Mouse (Mus musculus) induced T-regulatory cell, adult 2 months (primary cell): Measurements from ENCODE around the gene Bcl2a1a.
"Not testable (repeated sequence)": the region's sequence is repeated elsewhere in the genome, so short reads cannot be mapped to it uniquely, and the experiment has no call there.

Experiments used
- DNase-seq: peaks from one replicate; pipeline ENCODE4 v3.0.0-alpha.2; 2012; ENCODE audit warnings: low read depth

Bcl2a1a gene

GRCm38 (mm10) chr9:88956670-88957153, at the start of gene Bcl2a1a:
Gene Bcl2a1a, plus strand, starts transcription at chr9:88956900.
- not testable (repeated sequence) for DNase-seq

GRCm38 (mm10) chr9:88916576-88916975, 40.1 kb upstream of the Bcl2a1a start:
- DNase-seq, result not testable (repeated sequence)

GRCm38 (mm10) chr9:88938312-88938711, 18.4 kb upstream of the Bcl2a1a start:
- DNase-seq, result not testable (repeated sequence)

GRCm38 (mm10) chr9:88951466-88951865, 5.2 kb upstream of the Bcl2a1a start:
- DNase-seq, result not testable (repeated sequence)

GRCm38 (mm10) chr9:88953151-88953550, 3.5 kb upstream of the Bcl2a1a start:
- DNase-seq, result not testable (repeated sequence)

- DNase-seq, result not testable (repeated sequence)
Observed at GRCm38 (mm10) chr9:88955224-88955623, 1.5 kb upstream of the Bcl2a1a start.

GRCm38 (mm10) chr9:88956035-88956434, 665 bp upstream of the Bcl2a1a start:
- not testable (repeated sequence) for DNase-seq

- no peak for DNase-seq
Observed at GRCm38 (mm10) chr9:88958891-88959290, 2.2 kb downstream of the Bcl2a1a start.

GRCm38 (mm10) chr9:88959981-88960380, 3.3 kb downstream of the Bcl2a1a start:
- DNase-seq, result not testable (repeated sequence)

GRCm38 (mm10) chr9:88966462-88966861, 9.8 kb downstream of the Bcl2a1a start:
- DNase-seq, result not testable (repeated sequence)

- DNase-seq, result not testable (repeated sequence)
Observed at GRCm38 (mm10) chr9:88969502-88969901, 12.8 kb downstream of the Bcl2a1a start.

GRCm38 (mm10) chr9:88976875-88977274, 20.2 kb downstream of the Bcl2a1a start:
- not testable (repeated sequence) for DNase-seq

GRCm38 (mm10) chr9:88979781-88980180, 23.1 kb downstream of the Bcl2a1a start:
- not testable (repeated sequence) for DNase-seq

- not testable (repeated sequence) for DNase-seq
Observed at GRCm38 (mm10) chr9:89001541-89001940, 44.8 kb downstream of the Bcl2a1a start.
